Mouse (Mus musculus) 416B (cell line): ENCODE results near the gene Cdh5.

ENCODE experiments used
- DNase-seq: peaks from one replicate; pipeline ENCODE4 v3.0.0; 2011; ENCODE audit warnings: low read depth

The Cdh5 gene

DNA sequence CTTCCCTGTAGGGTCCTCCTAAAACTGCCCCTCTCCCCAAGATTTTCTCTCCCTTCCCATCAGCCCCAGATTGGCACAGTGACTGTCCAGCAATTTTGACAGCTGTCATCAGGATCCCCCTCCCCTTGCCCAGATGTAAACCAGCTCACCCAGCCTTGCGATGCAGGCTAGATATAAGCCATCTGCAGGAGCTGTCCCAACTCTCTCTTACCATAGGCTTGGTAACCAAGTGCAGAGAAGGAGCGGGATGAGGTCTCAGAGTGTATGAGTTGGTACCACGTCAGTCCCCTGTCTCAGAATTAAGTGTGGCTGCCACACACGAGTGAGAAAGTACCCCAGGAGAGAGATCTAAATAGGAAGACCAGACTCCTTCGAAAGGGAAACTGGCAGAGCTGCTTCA lies 87.0 kb downstream of the Cdh5 start:
- DNase-seq = no peak

DNA sequence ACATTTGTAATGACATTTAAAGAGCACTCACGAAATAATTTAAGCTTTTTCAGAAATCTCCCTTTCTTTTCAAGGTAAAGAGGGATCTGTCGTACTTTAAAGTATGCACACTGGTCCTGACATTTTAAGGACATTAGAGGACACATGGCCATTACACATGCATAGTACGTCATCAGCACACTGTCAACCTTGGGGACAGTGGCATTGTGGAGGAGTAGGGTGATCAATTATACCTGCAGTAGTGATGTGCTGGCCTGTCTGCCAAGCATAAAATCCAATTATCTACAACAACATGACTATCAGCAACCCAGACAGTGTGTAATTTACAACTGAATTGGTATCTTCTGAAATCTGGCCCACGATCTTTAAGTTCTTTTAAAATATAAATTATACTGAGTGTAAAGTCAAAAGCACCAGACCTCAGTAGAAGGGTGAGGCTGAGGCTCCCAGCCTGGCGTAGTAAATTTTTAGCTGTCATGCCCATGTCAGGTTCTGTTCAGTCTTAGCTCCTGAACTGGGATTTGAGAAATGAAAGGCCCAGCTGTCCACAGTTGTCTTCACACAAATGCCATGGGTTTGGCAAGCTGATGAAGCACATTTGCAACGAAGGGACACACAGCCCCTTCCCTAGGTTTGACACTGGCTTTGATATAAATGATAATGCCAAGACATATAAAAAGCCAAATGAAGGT lies 89.5 kb downstream of the Cdh5 start:
- no peak for DNase-seq

GRCm38 (mm10) chr8:104191496-104191895 lies 90.1 kb downstream of the Cdh5 start:
- DNase-seq = peak; percentile 18
